Mouse (Mus musculus) hindbrain, embryonic 11.5 days (tissue): ENCODE measurements around the gene Kcnd3. TPM values are rescaled to one million over a fixed set of nuclear protein-coding genes. Genes with fewer than 3 reads are reported as not detected.

Source experiments
- ATAC-seq: fragments of 200-750 bp; cut with Nextera tagmentation; 2 replicates; pipeline ENCODE4 v1.8.0; 2017; ENCODE audit warnings: mild to moderate bottlenecking, moderate TSS enrichment, moderate library complexity; ENCODE audit not compliant: low FRiP score
- DNase-seq: peaks from one replicate; pipeline ENCODE4 v3.0.0-alpha.2; 2015; ENCODE audit warnings: low spot score
- H3K27ac ChIP-seq: fragments of 300-500 bp; sonication (generic); 2 replicates; pipeline ENCODE4 v1.5.1; 2014; ENCODE audit warnings: mild to moderate bottlenecking, low read depth, low read length
- H3K27me3 ChIP-seq: fragments of 300-500 bp; sonication (generic); 2 replicates; pipeline ENCODE4 v1.6.1; 2014; ENCODE audit warnings: mild to moderate bottlenecking, low read length, moderate library complexity, mixed read lengths; ENCODE audit not compliant: control insufficient read depth, insufficient read depth
- H3K36me3 ChIP-seq: fragments of 300-500 bp; sonication (generic); 2 replicates; pipeline ENCODE4 v1.6.1; 2014; ENCODE audit warnings: mild to moderate bottlenecking, low read length, moderate library complexity, mixed read lengths; ENCODE audit not compliant: control insufficient read depth, insufficient read depth
- H3K4me1 ChIP-seq: fragments of 300-500 bp; sonication (generic); replicated peaks from 2 replicates; pipeline ENCODE4 v1.6.1; 2014; ENCODE audit warnings: low read length, mixed read lengths; ENCODE audit not compliant: control insufficient read depth, insufficient read depth
- H3K4me2 ChIP-seq: fragments of 300-500 bp; sonication (generic); replicated peaks from 2 replicates; pipeline ENCODE4 v1.6.1; 2014; ENCODE audit warnings: mild to moderate bottlenecking, low read depth, low read length
- H3K4me3 ChIP-seq: fragments of 300-500 bp; sonication (generic); 2 replicates; pipeline ENCODE4 v1.5.1; 2014; ENCODE audit warnings: low read depth, low read length
- H3K9ac ChIP-seq: fragments of 300-500 bp; sonication (generic); 2 replicates; pipeline ENCODE4 v1.6.1; 2014; ENCODE audit warnings: low read depth, low read length
- H3K9me3 ChIP-seq: fragments of 300-500 bp; sonication (generic); 2 replicates; pipeline ENCODE4 v1.6.1; 2016; ENCODE audit warnings: low read length; ENCODE audit not compliant: control insufficient read depth
- WGBS: fragments of 180-500 bp; shearing (Covaris S2); extraction: QIAGEN DNeasy Blood & Tissue Kit; methylation state at CpG from one replicate; pipeline ENCODE4 v1.1.7; 2014; 5-methylcytosine and 5-hydroxymethylcytosine counted together
- polyA plus RNA-seq: library from polyadenylated mRNA; unstranded; fragments of >200 nt; fragmentation: Nextera tagmentation; extraction: Ambion mirVana; gene quantifications from 2 replicates; pipeline ENCODE4 v1.2.1, GENCODE M21; 2014

Kcnd3 gene
- polyA plus RNA-seq, 1 experiment from 2014 or later = 3.0 TPM

DNA sequence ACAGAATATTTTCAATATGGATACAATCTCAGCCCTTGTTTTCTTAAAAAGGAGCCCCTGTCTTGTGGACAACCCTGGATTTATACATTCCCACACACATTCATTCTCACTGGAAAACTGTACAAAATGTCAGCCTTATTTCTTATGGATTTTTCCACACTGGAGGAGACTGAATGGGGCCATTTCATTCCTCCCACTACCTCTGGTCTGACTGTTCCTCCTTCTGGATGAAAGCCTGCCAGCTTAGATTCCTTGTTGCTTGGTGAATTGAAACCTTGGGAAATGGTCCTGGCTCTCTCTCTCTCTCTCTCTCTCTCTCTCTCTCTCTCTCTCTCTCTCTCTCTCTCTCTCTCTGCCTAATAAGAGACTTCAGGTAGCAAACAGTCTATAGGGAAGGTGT is 260.7 kb downstream of the Kcnd3 start:
- ATAC-seq = no peak
- Histone ChIP-seq H3K9ac (no peak overlapping the region), H3K27me3 (no peaks in the 10 kb centered on the region), H3K27ac (no peak overlapping the region), H3K36me3 (no peaks in the 10 kb centered on the region), H3K4me1 (0 out of 2 replicates have a peak, but pooled peaks cover 9% of the 10 kb centered on the region), H3K4me2 (no peak overlapping the region), H3K4me3 (no peak overlapping the region), H3K9me3 (no peaks in the 10 kb centered on the region)
- no peak for DNase-seq

DNA sequence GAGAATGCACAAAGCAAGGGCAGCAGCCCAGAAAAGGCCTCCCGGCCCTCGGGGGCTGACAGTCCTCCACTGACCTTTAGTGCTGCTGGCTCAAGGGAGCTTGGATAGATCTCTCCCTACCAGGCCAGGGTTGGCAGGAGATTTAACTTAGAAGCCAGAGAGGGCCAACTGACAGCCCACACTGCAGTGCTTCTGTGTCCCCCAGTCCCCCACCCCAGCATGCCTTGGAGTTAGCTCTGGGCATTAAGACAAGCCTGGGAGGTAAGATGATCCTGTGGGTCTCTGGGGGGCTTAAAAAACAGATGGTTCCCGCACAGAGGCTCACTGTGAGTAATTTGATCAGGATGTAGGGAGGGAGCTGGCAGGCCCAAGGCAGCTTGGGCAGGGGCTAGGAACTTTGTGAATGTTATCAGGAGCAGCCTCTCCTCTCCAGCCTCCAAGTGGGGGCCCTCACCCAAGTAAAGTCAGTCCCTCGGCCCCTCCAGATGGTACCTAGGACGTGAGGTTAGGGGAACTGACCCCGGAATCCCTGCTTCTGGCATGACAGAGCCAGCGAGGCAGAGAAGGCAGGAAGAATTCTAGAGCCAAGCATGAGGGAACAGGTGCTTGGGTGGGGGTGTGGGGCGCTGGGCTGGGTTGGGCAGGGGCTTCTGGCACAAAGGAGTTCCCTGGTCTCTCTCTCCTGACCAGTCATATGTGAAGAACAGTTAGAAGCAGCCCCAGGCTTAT is 262.1 kb downstream of the Kcnd3 start:
- DNase-seq = no peak
- no peaks in the 10 kb centered on the region for H3K27me3 ChIP-seq
- peak overlapping the region; percentile 37; the same call in 1 of the 2 replicates for H3K27ac ChIP-seq
- H3K9me3 ChIP-seq = no peaks in the 10 kb centered on the region
- peak; percentile 39; the same call in 1 of the 2 replicates for ATAC-seq
- WGBS = 23% methylated on average over 7 of the region's 8 CpGs
- H3K4me3 ChIP-seq = no peak overlapping the region
- no peaks in the 10 kb centered on the region for H3K36me3 ChIP-seq
- H3K4me2 ChIP-seq = no peak overlapping the region
- H3K9ac ChIP-seq = no peak overlapping the region
- 0 out of 2 replicates have a peak, but pooled peaks cover 8% of the 10 kb centered on the region for H3K4me1 ChIP-seq

DNA sequence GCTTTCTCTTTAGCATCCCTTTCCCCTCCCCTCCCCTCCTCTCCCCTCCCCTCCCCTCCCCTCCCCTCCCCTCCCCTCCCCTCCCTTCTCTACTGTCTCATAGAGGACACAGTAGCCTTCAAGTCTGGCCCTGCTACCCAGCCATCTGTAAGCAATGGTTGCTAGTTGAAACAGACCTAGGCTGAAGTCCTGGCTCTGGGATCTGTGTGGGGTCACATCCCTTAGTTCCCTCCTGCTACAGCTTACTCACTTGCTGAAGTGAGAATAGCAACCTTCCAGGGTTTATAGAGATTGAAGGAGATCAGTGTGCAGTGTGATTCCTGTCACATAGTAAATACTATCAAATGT is 262.7 kb downstream of the Kcnd3 start:
- no peak overlapping the region for H3K27ac ChIP-seq
- H3K4me3 ChIP-seq = no peak overlapping the region
- DNase-seq (no peak), ATAC-seq (no peak)
- H3K9ac ChIP-seq = no peak overlapping the region
- H3K9me3 ChIP-seq = no peaks in the 10 kb centered on the region
- no peaks in the 10 kb centered on the region for H3K27me3 ChIP-seq
- no peak overlapping the region for H3K4me2 ChIP-seq
- no peaks in the 10 kb centered on the region for H3K36me3 ChIP-seq
- 0 out of 2 replicates have a peak, but pooled peaks cover 8% of the 10 kb centered on the region for H3K4me1 ChIP-seq

DNA sequence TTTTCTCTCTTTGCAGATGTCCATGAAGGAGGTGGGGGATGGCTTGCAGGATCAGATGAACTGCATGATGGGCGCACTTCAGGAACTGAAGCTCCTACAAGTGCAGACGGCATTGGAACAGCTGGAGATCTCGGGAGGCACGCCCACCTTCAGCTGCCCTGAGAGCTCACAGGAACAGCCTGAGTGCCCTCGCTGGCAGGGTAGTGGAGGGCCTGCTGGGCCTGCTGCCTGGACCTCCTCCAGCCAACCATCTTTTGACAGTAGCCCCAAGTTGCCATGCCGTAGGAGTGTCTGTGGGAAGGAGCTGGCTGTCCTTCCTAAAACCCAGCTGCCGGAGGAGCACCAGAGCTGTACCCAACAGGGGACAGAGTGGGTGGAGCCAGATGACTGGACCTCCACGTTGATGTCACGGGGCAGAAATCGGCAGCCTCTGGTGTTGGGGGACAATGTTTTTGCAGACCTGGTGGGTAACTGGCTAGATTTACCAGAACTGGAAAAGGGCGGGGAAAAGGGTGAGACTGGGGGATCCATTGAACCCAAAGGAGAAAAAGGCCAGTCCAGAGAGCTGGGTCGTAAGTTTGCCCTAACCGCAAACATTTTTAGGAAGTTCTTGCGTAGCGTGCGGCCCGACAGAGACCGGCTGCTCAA is 264.3 kb downstream of the Kcnd3 start:
- H3K9ac ChIP-seq = no peak overlapping the region
- H3K36me3 ChIP-seq = no peaks in the 10 kb centered on the region
- DNase-seq (no peak), ATAC-seq (no peak)
- no peak overlapping the region for H3K27ac ChIP-seq
- H3K4me2 ChIP-seq = no peak overlapping the region
- H3K4me3 ChIP-seq = no peak overlapping the region
- no peaks in the 10 kb centered on the region for H3K9me3 ChIP-seq
- no peaks in the 10 kb centered on the region for H3K27me3 ChIP-seq
- 0 out of 2 replicates have a peak, but pooled peaks cover 8% of the 10 kb centered on the region for H3K4me1 ChIP-seq
- WGBS = 56% methylated on average over 18 of the region's 18 CpGs

DNA sequence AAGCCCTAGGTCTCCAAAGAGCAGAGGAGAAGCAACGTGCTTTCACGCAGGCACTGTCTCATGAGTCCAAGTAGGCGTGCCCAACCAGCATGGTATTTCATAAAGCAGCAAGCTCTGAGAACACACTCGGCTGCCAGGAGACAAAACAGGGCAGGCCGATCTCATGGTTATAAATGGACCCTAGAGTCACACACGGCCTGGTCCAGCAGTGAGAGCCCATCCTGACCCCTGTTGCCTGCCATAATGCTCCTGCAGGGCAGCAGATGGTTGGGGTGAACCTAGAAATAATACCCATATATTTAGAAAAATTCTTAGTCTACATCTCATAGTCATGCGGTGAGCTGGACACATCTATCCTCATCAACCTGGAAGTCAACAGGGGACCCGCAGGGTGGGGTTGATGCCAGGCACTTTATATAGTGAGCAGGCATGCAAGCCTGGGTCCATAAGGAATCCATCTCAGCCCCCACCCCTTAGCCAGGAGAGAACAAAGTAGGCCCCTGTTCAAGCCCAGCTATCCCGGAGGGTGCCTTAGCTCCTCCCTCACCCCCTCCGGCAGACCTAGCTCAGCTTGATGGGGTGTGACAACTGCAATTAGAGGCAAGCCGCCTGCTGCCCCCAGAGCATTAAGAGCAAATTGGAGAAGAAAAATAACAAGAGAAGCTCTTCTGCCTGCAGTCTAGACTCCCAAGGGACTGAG is 265.9 kb downstream of the Kcnd3 start:
- 50% methylated on average over 11 of the region's 11 CpGs for WGBS
- Histone ChIP-seq H3K9ac (no peak overlapping the region), H3K4me2 (no peak overlapping the region), H3K4me3 (no peak overlapping the region), H3K36me3 (no peaks in the 10 kb centered on the region), H3K27ac (peak overlapping the region; percentile 14; the same call in 1 of the 2 replicates), H3K4me1 (0 out of 2 replicates have a peak, but pooled peaks cover 8% of the 10 kb centered on the region), H3K9me3 (no peaks in the 10 kb centered on the region), H3K27me3 (no peaks in the 10 kb centered on the region)
- DNase-seq (peak; percentile 51), ATAC-seq (peak; percentile 71)

DNA sequence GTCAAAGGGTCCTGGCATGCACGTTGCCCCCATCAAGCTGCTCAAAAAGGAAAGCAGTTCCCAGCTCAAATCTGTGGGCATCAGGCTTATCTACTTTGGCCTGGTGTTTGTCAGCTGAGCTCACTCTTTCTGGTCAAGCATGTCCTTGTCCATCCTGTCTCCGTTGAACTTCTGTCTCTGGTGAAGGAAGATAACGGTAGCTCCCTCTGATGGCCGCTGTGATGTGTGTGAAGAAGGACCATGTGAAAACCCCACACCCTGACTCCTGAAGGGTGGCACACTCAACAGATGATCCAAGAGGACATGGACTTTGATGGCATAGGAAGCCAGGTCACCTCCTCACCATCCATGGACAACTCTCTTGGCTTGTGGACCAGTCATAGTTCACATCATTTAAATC is 266.6 kb downstream of the Kcnd3 start:
- whole genome bisulfite sequencing = 48% methylated on average over 4 of the region's 4 CpGs
- Histone ChIP-seq H3K4me3 (no peak overlapping the region), H3K4me1 (0 out of 2 replicates have a peak, but pooled peaks cover 8% of the 10 kb centered on the region), H3K36me3 (no peaks in the 10 kb centered on the region), H3K9ac (no peak overlapping the region), H3K4me2 (no peak overlapping the region), H3K27ac (no peak overlapping the region), H3K27me3 (no peaks in the 10 kb centered on the region), H3K9me3 (no peaks in the 10 kb centered on the region)
- ATAC-seq = 0 out of 2 replicates have a peak, but pooled peaks have one; percentile 18
- no peak for DNase-seq

DNA sequence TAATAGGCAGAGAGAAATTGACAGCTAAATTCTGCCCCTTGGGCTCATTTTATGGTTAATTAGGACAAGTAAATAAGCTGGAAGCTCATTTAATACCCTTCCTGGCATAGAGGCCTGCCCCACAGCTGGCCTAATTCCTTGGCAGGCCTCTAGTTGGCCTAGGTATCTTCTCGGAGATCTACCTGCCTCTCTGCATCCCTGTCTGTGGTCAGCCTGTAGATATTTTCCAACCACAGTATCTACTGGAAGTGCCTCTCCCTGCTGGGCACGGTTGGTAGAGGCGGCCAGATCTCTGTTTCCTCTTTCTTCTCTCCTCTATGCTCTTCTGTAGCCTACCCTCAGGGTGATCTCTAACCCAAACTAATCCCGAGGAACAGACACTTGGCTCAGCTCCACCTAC is 267.8 kb downstream of the Kcnd3 start:
- no peak overlapping the region for H3K9ac ChIP-seq
- WGBS = 77% methylated on average over 4 of the region's 4 CpGs
- H3K36me3 ChIP-seq = no peaks in the 10 kb centered on the region
- H3K4me3 ChIP-seq = no peak overlapping the region
- no peak overlapping the region for H3K4me2 ChIP-seq
- ATAC-seq (no peak), DNase-seq (no peak)
- no peak overlapping the region for H3K27ac ChIP-seq
- H3K9me3 ChIP-seq = no peaks in the 10 kb centered on the region
- no peaks in the 10 kb centered on the region for H3K27me3 ChIP-seq
- 0 out of 2 replicates have a peak, but pooled peaks cover 4% of the 10 kb centered on the region for H3K4me1 ChIP-seq

DNA sequence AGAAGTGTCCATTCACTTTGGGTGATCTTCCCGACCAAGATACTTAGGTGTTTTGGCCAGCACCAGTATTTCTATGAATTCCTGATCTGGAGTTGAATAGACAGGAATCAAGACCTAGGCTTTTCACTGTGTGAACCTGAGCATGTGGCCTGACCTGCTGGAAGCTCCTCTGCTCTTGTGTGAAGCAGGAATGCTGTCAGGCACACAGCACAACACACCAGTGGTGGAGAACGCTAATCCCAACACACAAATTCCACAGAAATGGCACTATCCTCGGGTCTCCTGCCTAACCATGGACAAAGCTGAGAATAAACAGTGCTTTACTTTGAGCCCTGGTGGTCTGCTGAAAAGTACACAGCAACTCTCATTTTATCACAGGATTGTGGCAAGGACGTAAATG is 268.4 kb downstream of the Kcnd3 start:
- no peak overlapping the region for H3K4me3 ChIP-seq
- 0 out of 2 replicates have a peak, but pooled peaks cover 4% of the 10 kb centered on the region for H3K4me1 ChIP-seq
- H3K9ac ChIP-seq = no peak overlapping the region
- H3K27me3 ChIP-seq = no peaks in the 10 kb centered on the region
- H3K27ac ChIP-seq = no peak overlapping the region
- no peaks in the 10 kb centered on the region for H3K9me3 ChIP-seq
- WGBS = 80% methylated on average over 4 of the region's 4 CpGs
- no peak overlapping the region for H3K4me2 ChIP-seq
- no peaks in the 10 kb centered on the region for H3K36me3 ChIP-seq
- DNase-seq (no peak), ATAC-seq (no peak)
